Mouse (Mus musculus) limb, embryonic 12.5 days (tissue): ENCODE results near the gene Ccl25. TPM values are rescaled to one million over a fixed set of nuclear protein-coding genes. Genes with fewer than 3 reads are reported as not detected.

Experiments used
- ATAC-seq: fragments of 200-750 bp; cut with Nextera tagmentation; 2 replicates; pipeline ENCODE4 v1.8.0; 2017; ENCODE audit warnings: low read depth, moderate TSS enrichment; ENCODE audit not compliant: insufficient number of reproducible peaks, insufficient read depth, low FRiP score, low TSS enrichment
- H3K27ac ChIP-seq: fragments of 300-500 bp; sonication (generic); 2 replicates; pipeline ENCODE4 v1.5.1; 2016; ENCODE audit warnings: mild to moderate bottlenecking, moderate library complexity
- H3K27me3 ChIP-seq: fragments of 300-500 bp; sonication (generic); 2 replicates; pipeline ENCODE4 v1.6.1; 2016; ENCODE audit warnings: mild to moderate bottlenecking, moderate library complexity
- H3K36me3 ChIP-seq: fragments of 300-500 bp; sonication (generic); 2 replicates; pipeline ENCODE4 v1.6.1; 2016; ENCODE audit warnings: mild to moderate bottlenecking, moderate library complexity
- H3K4me1 ChIP-seq: fragments of 300-500 bp; sonication (generic); replicated peaks from 2 replicates; pipeline ENCODE4 v1.6.1; 2016
- H3K4me2 ChIP-seq: fragments of 300-500 bp; sonication (generic); 2 replicates; pipeline ENCODE4 v1.6.1; 2016; ENCODE audit warnings: mild to moderate bottlenecking, moderate library complexity
- H3K4me3 ChIP-seq: fragments of 300-500 bp; sonication (generic); replicated peaks from 2 replicates; pipeline ENCODE4 v1.5.1; 2016; ENCODE audit warnings: mild to moderate bottlenecking
- H3K9ac ChIP-seq: fragments of 300-500 bp; sonication (generic); replicated peaks from 2 replicates; pipeline ENCODE4 v1.6.1; 2016; ENCODE audit warnings: mild to moderate bottlenecking, moderate library complexity
- H3K9me3 ChIP-seq: fragments of 300-500 bp; sonication (generic); 2 replicates; pipeline ENCODE4 v1.6.1; 2016; ENCODE audit warnings: mild to moderate bottlenecking, moderate library complexity
- WGBS: fragments of 180-500 bp; shearing (Covaris S2); methylation state at CpG from one replicate; pipeline ENCODE4 v1.1.7; 2016; 5-methylcytosine and 5-hydroxymethylcytosine counted together
- polyA plus RNA-seq: library from polyadenylated mRNA; unstranded; fragments of >200 nt; fragmentation: Nextera tagmentation; extraction: Ambion mirVana; gene quantifications from 2 replicates; pipeline ENCODE4 v1.2.1, GENCODE M21; 2016

The Ccl25 gene
- polyA plus RNA-seq, 1 experiment from 2014 or later: 23.0 TPM

DNA sequence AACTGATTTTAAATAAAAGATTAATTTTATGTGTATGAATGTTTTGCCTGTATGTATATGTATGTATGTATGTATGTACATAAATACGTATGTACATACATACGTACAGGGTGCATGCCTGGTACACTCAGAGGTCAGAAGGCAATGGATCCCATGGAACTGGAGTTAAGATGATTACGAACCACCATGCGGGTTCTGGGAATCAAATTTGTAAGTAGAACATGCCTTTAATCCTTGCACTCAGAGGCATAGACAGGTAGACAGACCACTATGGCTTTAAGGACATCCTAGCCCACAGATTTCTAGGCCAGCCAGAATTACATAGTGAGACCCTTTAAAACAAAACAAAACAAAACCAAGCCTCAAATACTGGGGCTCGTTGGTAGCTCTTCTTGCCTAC is 6.9 kb upstream of the Ccl25 start:
- 93% methylated on average over 5 of the region's 5 CpGs for WGBS
- H3K36me3 ChIP-seq: peaks cover 40% of the 10 kb centered on the region

DNA sequence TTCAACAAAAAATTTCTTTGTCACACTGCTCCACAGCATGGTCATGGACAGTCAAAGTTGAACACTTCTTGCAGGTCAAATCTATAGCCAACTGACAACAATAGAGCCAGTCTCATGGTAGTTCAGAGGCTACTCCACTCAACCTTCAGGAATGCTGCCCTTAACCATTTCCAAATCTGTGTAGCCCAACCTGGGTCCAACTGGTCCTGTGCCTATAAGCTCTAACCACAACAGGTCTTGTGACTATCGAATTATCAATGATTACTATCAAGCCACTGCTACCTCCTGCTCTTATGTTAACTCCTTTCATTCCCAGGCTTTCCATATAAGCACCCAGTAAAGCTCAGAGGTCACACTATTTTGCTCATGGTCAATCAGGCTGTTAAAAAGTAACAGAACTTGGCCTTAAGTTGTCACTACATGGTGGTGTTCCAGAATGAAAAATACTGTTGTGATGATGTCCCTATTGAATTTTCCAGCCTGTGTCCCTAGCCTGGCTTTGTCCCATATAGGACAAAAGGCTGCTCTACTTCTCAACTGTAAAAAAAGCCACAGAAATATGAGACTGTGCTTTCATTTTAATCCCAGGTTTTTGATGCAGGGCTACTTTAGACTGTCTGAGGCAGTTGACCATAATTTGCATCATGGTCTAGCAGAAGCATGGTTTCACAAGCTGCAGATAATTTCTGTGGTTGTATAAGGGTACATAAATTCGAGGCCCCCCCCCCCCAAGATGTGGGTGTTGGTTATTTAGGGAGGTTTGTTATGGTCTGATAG is 6.0 kb upstream of the Ccl25 start:
- Histone ChIP-seq H3K4me3 (no peak overlapping the region), H3K9ac (no peak overlapping the region), H3K4me1 (peaks cover 21% of the 10 kb centered on the region), H3K4me2 (no peak overlapping the region), H3K36me3 (peaks cover 40% of the 10 kb centered on the region), H3K27ac (no peak overlapping the region), H3K9me3 (no peaks in the 10 kb centered on the region), H3K27me3 (no peaks in the 10 kb centered on the region)
- 90% methylated on average over 2 of the region's 2 CpGs for WGBS
- ATAC-seq: no peak

More for the DNA sequence above, 6.9 kb upstream of the Ccl25 start:
- Histone ChIP-seq H3K9me3 (no peaks in the 10 kb centered on the region), H3K9ac (no peak overlapping the region), H3K4me1 (peaks cover 12% of the 10 kb centered on the region), H3K27ac (no peak overlapping the region), H3K4me2 (no peak overlapping the region), H3K4me3 (no peak overlapping the region), H3K27me3 (no peaks in the 10 kb centered on the region)
- no peak for ATAC-seq

DNA sequence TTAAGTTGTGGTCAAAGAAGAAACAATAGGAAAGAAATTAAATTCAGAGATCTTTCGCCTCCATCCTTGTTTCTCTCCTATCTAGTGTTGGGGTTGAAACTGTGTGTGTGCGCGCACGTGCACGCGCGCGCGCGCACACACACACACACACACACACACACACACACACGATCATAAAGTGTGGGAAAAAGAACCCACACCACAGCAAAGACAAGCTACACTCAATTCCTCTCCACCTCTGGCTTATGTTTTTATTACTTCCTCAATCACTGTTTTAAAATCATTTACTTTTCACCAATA is 5.5 kb upstream of the Ccl25 start:
- WGBS: over 99% methylated on average over 11 of the region's 11 CpGs
- Histone ChIP-seq H3K36me3 (peaks cover 40% of the 10 kb centered on the region), H3K4me1 (peaks cover 22% of the 10 kb centered on the region), H3K27ac (no peak overlapping the region), H3K27me3 (no peaks in the 10 kb centered on the region), H3K9ac (no peak overlapping the region), H3K9me3 (no peaks in the 10 kb centered on the region), H3K4me2 (no peak overlapping the region), H3K4me3 (no peak overlapping the region)
- no peak for ATAC-seq

DNA sequence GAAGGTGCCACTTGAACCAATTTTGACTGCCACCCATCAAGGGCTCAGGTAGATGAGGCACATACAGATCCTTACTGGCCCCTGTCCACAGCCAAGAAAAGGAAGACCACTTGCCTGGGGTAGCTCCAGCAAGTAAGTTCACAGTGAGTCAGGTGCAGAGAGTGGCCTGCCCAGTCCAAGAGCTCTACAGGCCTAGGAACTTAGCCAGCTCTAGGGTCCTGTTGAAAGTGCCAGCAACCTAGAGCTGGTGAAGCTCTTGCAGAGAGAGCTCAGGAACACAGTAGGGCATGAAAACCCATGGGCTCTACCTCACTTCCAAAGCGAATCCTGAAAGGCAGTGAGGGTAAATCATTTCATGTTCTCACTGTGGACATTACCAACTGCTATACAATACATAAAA is 4.6 kb upstream of the Ccl25 start:
- H3K9ac ChIP-seq: no peak overlapping the region
- no peak overlapping the region for H3K27ac ChIP-seq
- H3K36me3 ChIP-seq: peaks cover 40% of the 10 kb centered on the region
- peaks cover 22% of the 10 kb centered on the region for H3K4me1 ChIP-seq
- H3K4me3 ChIP-seq: no peak overlapping the region
- H3K9me3 ChIP-seq: no peaks in the 10 kb centered on the region
- 77% methylated on average over 1 of the region's 1 CpGs for WGBS
- H3K27me3 ChIP-seq: no peaks in the 10 kb centered on the region
- ATAC-seq: no peak
- H3K4me2 ChIP-seq: no peak overlapping the region

DNA sequence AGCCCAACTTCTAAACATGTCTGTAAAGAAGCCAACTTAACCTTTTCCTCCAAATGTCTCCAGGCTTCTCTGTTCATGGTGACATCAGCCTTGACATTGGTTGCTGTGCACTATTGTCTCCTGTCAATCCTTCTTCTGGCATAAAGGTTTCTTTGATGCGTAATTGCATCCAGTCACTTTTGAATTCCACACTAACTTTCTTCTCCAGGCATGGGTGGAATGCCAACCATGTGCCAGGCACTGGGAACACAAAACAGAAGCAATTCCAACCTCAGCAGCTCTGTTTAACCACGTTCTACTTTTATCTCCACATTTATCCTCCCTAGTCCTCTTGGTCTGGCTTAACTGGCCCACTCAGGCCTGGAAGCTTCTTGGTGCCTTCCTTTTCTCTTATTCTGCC is 4.0 kb upstream of the Ccl25 start:
- H3K27me3 ChIP-seq: no peaks in the 10 kb centered on the region
- no peaks in the 10 kb centered on the region for H3K9me3 ChIP-seq
- no peak overlapping the region for H3K4me2 ChIP-seq
- peaks cover 27% of the 10 kb centered on the region for H3K4me1 ChIP-seq
- peaks cover 40% of the 10 kb centered on the region for H3K36me3 ChIP-seq
- no peak overlapping the region for H3K9ac ChIP-seq
- no peak for ATAC-seq
- H3K4me3 ChIP-seq: no peak overlapping the region
- WGBS: 89% methylated on average over 2 of the region's 2 CpGs
- H3K27ac ChIP-seq: no peak overlapping the region

DNA sequence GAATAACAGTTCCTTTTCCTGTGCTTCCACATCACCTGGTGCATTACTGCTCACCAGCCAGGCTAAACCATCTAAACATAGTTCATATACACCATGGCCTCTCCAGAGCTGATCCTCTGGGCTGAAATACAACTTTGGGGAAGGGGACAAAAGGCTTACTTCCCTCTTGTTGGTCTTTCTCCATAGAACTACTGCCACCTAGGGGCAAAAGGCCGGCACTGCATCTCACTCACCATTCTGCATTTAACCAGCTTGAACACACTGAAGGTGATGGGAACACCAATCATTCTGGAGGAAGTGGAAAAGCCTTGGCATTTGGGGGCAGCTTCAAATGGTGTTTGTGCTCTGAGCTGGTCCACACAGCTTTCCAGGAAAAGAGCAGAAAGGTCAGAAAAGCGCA is 2.5 kb upstream of the Ccl25 start:
- Histone ChIP-seq H3K9ac (no peak overlapping the region), H3K36me3 (peaks cover 41% of the 10 kb centered on the region), H3K4me3 (0 out of 2 replicates have a peak overlapping the region, but pooled peaks have one; percentile 97), H3K9me3 (no peaks in the 10 kb centered on the region), H3K27me3 (no peaks in the 10 kb centered on the region), H3K27ac (no peak overlapping the region), H3K4me2 (peak overlapping the region; percentile 91), H3K4me1 (peaks cover 27% of the 10 kb centered on the region)
- WGBS: 37% methylated on average over 2 of the region's 2 CpGs
- ATAC-seq: no peak

DNA sequence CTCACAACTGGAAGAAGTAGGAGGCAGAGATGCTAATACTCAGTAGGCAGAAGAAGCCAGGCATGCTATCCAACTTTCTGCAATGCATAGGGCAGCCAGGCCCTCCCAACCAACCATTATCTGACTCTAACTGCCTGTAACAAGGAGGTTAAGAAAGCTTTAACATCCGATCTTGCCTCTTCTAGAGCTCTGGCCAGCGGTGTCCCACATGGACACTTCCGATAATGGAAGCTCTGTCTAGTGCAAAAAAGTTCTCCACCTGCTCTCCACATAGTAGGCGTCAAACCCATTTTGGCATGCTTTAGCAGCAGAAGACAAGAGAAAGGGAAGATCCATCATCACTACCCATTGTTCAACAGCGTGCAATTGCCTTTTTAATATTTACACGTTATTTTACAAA is 1.1 kb upstream of the Ccl25 start:
- Histone ChIP-seq H3K27me3 (no peaks in the 10 kb centered on the region), H3K9me3 (no peaks in the 10 kb centered on the region), H3K9ac (peak overlapping the region; percentile 99), H3K4me3 (peak overlapping the region; percentile 97), H3K36me3 (peaks cover 54% of the 10 kb centered on the region), H3K4me2 (peak overlapping the region; percentile 91), H3K4me1 (peaks cover 27% of the 10 kb centered on the region), H3K27ac (peak overlapping the region; percentile 8; the same call in 1 of the 2 replicates)
- ATAC-seq: no peak
- WGBS: 7% methylated on average over 6 of the region's 6 CpGs

DNA sequence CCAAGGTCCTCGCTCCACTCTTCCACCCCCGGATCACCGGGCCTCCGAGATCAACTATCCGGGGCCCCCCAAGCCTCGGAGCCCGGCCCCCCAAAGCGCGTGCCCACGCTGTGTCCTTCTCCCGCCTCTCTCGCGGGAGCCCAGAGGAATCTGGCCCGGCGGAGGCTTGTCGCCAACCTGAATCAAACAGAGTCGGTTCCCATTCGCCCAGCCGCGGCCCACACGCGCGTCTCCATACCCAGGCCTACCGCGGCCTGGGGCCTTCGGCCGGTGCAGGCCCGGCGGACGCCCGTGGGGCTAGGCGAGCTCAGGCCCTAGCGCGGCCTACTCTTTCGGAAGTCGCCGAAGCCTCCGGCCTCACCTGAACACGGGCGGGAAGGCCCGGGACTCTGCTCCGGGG is 485 bp upstream of the Ccl25 start:
- peaks cover 54% of the 10 kb centered on the region for H3K36me3 ChIP-seq
- H3K9ac ChIP-seq: peak overlapping the region; percentile 99
- WGBS: under 1% methylated on average over 42 of the region's 42 CpGs

DNA sequence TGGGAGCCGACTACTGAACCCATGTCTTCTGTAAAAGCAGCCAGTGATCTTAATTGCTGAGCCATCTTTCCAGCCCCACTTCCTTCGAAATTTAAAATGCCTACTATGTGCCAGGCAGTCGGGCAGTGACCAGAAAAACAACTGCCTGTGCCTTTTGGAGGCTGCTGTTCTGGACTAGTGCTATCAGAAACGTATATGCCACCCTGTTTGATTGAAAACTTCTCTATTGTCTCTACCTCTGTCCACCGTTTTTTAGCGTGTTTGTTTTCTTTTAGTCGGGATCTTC is 684 bp downstream of the Ccl25 start:
- Histone ChIP-seq H3K4me1 (peaks cover 24% of the 10 kb centered on the region), H3K9ac (peak overlapping the region; percentile 99), H3K9me3 (no peaks in the 10 kb centered on the region), H3K4me2 (peak overlapping the region; percentile 67), H3K4me3 (peak overlapping the region; percentile 97), H3K36me3 (peaks cover 54% of the 10 kb centered on the region), H3K27me3 (no peaks in the 10 kb centered on the region), H3K27ac (peak overlapping the region; percentile 90)
- WGBS: 46% methylated on average over 7 of the region's 7 CpGs
- ATAC-seq: no peak

More for the DNA sequence above, 485 bp upstream of the Ccl25 start:
- Histone ChIP-seq H3K4me3 (peak overlapping the region; percentile 97), H3K27me3 (no peaks in the 10 kb centered on the region), H3K9me3 (no peaks in the 10 kb centered on the region), H3K27ac (peak overlapping the region; percentile 90), H3K4me2 (peak overlapping the region; percentile 91), H3K4me1 (peaks cover 27% of the 10 kb centered on the region)
- ATAC-seq: peak; percentile 81

DNA sequence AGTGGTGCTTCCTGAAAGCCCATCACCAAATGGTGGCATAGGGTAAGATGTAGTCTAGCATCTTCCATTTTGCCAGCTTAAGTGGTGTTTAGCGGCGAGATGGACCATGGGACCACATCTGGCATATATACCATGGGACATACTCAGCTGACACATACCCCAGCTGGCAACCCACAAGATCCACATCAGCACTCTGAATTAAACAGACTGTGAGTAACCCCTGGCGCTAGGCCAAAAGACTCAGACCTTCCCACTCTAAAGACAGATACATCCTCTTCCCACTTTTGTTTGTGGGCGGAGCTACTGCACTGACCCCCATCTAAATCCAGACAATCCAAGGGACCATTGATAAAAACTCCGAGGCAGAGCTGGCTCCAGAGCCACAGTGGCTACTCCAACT is 4.0 kb downstream of the Ccl25 start:
- H3K9ac ChIP-seq: no peak overlapping the region
- H3K36me3 ChIP-seq: peaks cover 66% of the 10 kb centered on the region
- no peak overlapping the region for H3K4me3 ChIP-seq
- no peaks in the 10 kb centered on the region for H3K9me3 ChIP-seq
- no peaks in the 10 kb centered on the region for H3K27me3 ChIP-seq
- ATAC-seq: no peak
- WGBS: 91% methylated on average over 5 of the region's 5 CpGs
- H3K4me2 ChIP-seq: no peak overlapping the region
- no peak overlapping the region for H3K27ac ChIP-seq
- H3K4me1 ChIP-seq: peaks cover 6% of the 10 kb centered on the region

DNA sequence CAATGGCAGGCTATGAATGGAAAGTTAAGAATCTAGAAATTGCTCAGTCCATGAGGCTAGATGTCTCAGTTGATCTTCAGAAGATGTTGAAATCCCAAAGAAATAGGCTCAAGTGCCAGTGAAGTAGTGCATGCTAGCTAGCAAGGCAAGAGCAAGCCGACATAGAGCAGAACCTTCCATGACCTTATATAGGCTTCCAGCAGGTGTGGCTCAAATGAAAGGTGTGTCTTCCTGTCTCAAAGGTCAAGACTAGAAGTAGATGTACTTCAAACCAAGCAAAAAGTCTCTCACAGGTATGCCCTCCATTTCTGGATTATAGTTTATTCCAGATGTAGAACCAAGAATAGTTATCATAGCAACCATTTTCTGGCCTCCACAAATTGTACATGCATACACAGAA is 9.0 kb downstream of the Ccl25 start:
- 94% methylated on average over 1 of the region's 1 CpGs for WGBS
- H3K27ac ChIP-seq: no peak overlapping the region
- H3K4me2 ChIP-seq: no peak overlapping the region
- H3K4me3 ChIP-seq: no peak overlapping the region
- H3K4me1 ChIP-seq: no peaks in the 10 kb centered on the region
- no peak for ATAC-seq
- H3K9me3 ChIP-seq: no peaks in the 10 kb centered on the region
- H3K36me3 ChIP-seq: peaks cover 97% of the 10 kb centered on the region
- H3K9ac ChIP-seq: no peak overlapping the region
- no peaks in the 10 kb centered on the region for H3K27me3 ChIP-seq

DNA sequence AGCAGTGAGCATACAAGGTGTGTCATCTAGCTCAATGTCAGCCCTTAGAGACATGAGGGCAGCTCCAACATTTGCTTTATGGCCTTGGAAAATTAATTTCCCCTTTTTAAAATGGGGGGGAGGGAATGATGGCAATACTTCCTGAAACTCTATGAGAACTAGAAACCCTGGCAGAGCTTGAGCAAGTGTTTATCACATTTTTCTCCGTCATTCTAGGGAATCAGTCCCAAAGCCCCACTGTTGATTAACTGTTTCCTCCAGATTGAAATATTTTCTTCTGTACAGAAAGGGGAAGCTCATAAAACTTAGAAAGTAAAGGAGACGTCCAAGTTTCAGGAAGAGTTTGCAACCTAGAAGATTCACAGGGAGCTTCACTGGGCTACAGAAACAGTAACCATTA is 10.7 kb downstream of the Ccl25 start:
- Histone ChIP-seq H3K9ac (no peak overlapping the region), H3K27me3 (no peaks in the 10 kb centered on the region), H3K9me3 (no peaks in the 10 kb centered on the region), H3K4me1 (peaks cover 4% of the 10 kb centered on the region; the same call in 1 of the 2 replicates), H3K27ac (no peak overlapping the region), H3K4me2 (no peak overlapping the region), H3K4me3 (no peak overlapping the region), H3K36me3 (peaks cover 88% of the 10 kb centered on the region)
- WGBS: 78% methylated on average over 2 of the region's 2 CpGs
- ATAC-seq: no peak
